Mouse (Mus musculus): Measurements from ENCODE around the gene Safb. TPM values are rescaled to one million over a fixed set of nuclear protein-coding genes. Genes with fewer than 3 reads are reported as not detected.

Safb gene
- 100 to 1,000 TPM; 173 to 188 TPM for total RNA-seq (2021)

DNA sequence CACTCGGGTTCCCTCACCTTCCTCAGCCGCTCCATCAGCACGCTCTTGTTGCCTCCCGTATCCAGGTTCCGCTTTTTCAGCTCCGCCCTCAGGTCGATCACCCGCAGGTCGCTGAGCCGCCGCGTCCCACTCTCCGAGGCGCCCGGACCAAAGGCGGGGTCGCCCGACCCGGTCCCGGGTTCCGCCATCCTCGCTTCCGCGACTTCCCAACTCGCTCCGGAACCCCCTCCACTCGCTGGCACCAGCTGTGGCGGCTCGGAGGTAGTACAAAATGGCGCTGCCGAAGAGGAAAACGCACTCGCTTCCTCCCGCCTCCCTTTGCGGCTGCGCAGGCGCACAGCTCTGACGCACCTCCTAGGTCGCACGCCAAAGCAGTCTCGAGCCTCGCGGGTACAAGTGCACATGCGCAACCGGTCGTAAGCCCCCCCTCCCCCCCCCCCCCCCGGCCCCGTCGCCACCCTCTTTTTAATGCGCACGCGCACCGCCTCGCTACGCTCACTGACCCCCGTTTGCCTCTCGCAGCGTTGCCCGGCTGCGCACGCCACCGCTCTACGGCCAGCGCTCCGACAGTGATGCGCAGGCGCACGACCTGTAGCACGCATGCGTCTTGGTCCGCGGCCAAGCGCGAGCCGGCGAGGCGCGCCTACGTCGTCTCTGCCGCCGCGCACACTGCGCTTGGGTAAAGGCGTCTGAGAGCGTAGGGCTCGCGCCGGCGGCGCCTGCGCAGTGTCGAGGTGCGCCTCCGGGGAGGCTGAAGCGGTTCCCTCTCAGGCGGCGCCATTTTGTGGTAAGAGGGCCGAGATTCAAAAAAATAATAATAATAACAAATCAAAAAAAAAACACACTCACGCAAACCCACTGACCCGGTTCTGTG is at the start of gene Safb, which contains the start of gene Safb2:
TSS of gene Safb (plus strand) at position 569 of the 874 bp plus-strand sequence.
TSS of gene Safb2 (minus strand) at position 329 of the 874 bp plus-strand sequence.
- intact Hi-C loops (cut with DNase I) = no loop called here
- peak; percentile 100 for DNase-seq

DNA sequence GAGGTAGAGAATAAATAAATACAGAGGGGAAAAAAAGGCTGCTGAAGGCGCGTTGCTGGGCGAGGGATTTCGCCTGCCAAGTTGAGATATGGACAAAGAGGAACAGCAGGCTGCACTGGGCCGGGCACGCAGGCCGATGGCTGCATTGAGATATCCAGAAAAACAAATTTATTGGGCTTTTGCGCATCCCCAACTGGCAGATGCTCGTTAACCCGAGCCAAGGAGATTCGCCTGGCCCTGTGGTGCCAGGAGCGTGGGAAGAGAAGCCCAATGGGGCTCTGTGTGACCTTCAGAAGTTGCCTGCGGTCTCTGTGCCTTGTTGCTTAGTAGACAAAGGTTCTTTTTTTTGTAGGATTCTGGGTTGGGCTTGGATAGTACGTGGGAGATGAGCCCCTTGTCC is 48.4 kb upstream of the Safb start:
- intact Hi-C loops (cut with DNase I) = no loop called here
- DNase-seq = peak; percentile 81

DNA sequence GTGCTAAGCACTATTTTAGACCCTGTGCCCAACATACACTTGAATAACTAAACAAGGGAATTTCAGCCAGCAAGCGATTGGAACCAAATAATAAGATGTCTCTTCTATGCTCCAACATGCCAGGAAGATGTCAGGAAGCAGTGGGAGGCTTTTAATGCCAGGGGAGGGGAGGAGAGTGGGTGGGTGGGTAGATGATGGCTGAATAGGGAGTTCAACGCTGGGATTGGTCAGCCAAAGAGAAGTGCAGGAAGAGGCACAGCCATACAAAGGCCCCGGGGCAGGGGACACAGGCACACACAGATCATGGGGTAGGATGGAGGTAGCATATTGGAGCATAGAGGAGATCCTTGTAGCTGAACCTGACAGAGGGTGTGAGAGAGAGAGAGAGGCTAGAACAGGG is 47.8 kb upstream of the Safb start:
- peak; percentile 51 for DNase-seq
- intact Hi-C loops (cut with DNase I) = no loop called here

DNA sequence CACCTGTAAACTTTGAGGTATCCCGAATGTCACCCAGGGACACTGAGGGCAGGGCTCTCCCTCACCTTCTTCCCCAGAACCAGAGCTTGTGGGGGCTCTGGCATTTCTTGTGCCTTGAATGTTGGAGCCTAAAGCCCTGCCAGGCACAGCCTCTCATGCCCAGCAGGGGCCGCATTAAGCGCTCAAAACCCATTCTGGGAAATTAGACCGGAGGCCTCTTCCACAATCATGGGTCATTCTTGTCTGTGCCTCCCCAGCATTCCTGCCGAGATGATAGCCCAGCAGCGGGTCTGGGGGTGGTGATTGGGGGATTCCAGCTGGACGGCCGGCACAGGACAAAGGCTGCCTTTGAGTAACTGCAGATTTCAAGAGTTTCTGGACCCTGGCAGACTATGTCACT is 46.7 kb upstream of the Safb start:
- peak; percentile 80 for DNase-seq
- intact Hi-C loops (cut with DNase I) = no loop called here

DNA sequence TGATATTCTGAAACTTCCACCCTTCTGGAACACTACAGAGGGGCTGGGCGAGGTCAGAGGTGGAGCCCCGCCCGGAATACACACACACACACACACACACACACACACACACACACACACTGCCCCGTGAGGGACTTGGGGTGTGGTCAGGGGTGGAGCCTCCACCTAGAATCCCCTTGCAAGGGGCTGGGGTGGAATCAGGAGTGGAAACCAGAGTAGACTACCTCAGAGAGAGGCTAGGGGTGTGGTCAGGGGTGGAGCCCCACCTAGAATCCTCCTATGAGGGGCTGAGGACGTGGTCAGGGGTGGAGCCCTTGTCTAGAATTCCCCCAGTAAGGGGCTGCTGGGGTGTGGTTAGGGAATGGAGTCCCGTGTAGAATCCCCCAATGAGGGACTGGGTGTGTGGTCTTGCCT is 44.1 kb upstream of the Safb start:
- intact Hi-C loops (cut with DNase I) = no loop called here
- no peak for DNase-seq

DNA sequence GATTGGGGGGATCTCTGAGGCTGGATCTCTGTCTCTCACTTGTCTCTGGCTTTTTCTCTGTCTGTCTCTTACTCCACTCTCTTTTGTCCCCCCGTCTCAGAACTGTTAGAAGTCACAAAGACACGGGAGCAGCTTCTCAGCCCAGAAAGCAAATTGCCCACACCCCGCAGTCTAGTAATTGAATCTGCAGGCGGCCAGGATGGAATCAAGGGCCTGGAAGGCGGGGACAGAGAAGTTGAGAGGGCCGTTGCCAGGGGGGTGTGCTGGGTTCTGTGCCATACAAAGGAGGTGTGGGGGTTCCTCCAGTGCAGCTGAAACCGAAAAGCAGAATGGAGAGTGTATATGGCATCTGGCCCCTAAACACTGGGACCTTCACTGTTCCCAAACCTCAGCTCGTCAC is 41.9 kb upstream of the Safb start:
- peak; percentile 48 for DNase-seq
- intact Hi-C loops (cut with DNase I) = no loop called here

DNA sequence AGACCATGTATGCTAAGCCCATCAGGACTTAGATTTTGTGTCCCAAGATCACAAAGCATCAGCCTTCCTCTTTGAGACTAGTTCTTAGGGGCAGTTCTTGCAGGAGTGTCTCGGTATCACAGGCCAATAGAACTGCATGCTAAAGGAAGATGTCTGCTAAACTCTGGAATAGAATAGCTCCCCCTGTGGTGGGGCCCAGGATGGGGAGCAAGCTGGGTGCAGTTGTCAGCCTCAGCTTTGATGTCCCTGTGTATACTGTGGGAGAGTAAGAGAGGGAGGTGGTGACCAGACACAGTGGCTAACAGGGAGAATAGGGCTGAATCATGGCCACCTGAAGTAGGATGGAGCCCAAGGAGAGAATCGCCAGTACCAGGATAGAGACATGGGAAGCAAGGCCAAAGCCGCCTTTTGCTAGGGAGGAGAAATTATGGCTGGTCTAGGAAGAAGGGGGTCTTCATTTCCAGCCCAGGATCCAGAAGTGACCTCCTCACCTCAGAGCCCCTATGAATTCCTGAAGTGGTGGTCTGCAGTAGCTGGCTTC is 40.9 kb upstream of the Safb start:
- DNase-seq = no peak
- intact Hi-C loops (cut with DNase I) = no loop called here

DNA sequence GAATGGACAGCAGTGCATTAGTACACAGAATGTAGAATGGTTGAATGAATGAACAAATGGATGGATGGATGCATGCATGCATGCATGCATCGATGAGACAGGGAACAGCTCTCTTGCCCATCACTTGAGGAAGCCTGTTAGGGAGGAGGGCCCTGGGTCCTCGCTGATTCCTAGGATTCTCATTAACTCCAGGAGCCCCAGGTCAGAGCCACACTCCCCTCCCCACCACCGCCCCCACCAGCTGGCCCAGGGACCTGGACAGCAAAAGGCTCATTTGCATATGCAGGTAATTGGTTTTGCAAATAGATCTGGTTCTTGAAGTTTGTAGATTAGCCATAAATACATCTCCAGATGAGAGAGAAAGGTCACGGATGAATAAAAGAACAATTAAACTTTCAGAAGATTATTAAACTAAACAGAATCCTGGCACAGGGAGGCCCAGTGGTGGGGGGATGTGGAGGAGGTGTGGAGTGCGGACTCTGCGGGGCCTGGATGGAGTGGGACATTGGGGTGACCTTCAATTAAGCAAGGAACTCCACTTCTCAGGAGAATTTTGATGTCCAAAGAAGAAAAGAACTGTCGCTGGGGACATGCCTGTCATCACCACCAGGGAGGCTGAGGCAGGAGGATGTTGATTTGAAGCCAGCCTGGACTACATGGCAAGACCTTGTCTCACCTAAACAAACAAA is 39.8 kb upstream of the Safb start:
- intact Hi-C loops (cut with DNase I) = no loop called here
- no peak for DNase-seq

DNA sequence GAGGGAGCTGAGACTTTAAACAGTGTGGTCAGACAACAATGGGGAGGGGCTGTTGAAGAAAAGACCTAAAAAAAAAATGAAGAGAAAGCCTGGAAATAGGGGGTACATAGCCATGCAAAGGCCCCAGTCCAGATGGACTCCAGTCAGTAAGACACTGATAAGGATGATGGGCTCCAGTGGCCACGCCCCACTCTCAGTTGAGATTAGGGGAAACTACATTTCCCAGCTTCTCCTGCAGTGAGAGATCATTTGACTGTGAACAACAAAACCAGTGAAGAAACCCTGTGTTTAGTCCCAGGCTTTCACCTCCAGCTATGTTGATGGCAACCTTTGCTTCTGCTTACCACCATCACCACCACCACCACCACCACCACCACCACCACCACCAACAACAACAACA is 38.7 kb upstream of the Safb start:
- no peak for DNase-seq
- intact Hi-C loops (cut with DNase I) = no loop called here

DNA sequence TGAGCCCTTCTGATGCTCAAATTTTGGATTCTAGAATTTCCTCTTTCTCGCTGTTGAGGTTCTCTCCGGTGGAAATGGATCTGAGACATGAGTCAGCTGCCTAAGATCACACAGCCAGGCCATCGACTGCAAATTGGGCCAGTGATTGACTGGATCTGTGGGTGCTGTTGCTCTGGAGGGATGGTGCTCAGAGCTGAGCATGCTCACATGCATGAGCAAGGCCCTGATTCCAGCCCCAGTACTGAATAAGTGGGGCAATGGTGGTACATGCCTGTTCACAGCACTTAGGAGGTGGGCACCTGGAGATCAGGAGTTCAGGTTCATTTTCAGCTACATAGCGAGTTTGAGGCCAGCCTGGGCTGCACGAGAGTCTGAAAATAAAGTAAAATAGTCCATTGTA is 38.0 kb upstream of the Safb start:
- intact Hi-C loops (cut with DNase I) = no loop called here
- DNase-seq = no peak

DNA sequence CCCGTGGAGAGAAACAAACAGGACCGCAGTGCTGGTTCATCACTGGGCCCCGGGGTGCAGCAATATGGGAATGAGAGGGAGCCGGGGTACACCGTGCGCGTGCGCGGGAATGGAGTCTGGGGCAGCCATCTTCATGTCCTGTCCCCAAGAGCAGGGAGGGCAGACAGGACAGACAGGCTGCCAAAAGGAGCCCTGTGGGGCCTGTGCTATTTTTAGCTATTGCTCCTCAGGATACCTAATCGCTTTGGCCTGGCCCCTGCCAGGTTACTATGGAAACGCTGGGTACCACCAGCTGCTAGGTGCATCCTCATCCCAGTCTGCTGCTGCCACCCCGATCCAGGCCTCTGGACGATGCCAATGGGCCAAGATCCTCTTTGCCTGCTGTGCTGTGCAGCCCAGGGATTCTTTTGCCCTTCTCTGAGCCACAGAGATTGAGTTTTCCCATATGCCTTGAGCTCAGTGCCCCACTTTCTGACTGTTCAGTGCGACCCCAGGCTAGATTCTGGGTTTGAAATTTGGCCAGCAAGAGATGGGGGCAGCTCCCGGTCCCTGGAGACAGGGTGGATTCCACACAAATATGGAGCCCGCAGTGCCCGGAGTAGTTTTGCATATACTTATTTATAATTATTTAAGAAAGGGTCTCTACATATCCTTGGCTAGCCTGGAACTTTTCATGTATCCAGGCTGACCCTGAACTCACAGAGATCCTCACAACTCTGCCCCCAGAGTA is 37.3 kb upstream of the Safb start:
- peak; percentile 94 for DNase-seq
- intact Hi-C loops (cut with DNase I) = no loop called here

DNA sequence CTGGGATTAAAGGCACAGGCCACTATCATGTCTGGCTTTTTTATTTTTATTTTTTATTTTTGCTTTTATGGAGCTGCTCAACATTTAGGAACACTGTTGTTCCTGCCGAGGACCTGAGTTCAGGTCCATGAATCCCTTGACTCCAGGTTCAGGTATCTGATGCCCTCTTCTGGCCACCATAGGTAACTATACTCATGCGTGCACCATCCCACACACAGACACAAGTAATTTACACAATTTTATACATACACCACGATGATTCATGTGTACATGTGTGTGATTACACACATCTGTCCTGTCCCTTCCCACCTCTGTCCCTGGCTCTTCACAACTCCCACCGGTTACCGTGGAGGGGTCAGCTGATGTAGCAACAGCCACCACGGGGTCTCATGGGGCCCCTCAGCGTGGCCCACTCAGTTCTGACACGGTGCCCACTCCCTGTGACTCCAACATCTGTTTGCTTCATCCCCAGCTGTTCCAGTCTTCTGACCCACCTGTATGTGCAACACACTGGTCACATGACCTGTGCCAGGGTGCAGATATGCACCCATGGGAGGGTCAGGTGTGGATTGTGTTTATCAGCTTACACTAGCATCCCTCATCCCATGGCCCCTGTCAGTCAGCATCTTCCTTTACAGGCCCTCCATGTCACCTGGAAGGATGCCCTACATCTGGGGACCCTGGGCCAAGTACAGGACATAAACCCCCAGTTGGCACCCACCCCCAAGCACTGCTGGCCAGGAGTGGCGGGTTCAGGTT is 36.6 kb upstream of the Safb start:
- intact Hi-C loops (cut with DNase I) = no loop called here
- no peak for DNase-seq

DNA sequence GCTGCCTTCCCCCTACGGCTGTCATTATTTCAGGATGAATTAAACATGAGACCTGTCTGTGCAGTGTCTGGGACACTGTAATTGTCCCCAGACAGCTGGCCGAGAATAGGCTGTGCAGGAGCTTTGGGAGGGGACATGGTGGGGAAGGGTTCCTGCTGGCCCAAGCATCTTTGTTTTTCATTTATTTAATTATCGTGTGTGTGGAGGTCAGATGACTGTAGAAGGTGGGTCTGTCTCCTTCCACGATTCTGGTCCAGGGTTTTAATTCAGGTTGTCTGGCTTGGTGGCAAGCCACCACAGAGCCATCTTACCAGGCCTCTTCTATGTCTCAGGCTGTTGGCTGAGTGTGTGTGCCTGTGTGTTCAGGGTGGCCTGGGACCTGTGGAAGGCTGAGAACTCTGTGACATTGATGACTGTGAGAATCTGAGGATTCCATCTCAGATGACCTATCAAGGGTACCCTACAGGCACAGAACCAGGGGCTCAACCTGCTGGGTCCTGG is 36.0 kb upstream of the Safb start:
- DNase-seq = no peak
- intact Hi-C loops (cut with DNase I) = no loop called here

DNA sequence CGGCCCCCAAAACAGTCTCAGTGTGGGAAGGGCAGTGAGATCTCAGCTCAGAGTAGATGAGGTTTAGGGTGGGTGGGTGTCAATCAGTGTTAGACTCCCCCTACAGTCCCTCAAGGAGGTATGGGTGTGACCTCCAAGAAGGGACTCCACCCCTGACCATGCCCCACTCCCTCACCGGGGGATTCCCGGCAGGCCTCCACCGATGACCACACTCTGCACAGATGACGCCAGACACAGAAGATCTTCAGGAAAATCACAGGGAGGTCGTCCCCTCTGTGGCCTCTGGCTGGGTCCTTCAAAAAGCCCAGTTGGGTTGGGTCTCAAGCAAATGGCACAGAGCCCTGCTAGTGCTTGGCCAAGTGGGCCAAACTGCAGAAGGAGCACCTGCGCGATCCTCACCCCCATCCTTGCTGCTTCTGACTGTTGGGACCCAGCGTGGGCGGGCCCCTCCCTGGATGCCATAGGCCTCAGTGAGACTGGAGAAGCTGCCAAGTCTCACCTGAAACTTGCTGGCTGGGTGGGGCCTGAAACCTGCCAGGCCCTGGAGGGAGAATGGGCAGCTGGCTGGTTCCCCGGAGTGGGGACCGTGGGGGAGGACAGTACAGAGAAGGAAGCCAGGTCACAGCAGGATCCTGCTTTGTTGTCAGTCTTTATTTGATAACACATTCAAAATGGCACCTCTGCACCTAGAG is 33.7 kb upstream of the Safb start:
- intact Hi-C loops (cut with DNase I) = no loop called here
- no peak for DNase-seq

DNA sequence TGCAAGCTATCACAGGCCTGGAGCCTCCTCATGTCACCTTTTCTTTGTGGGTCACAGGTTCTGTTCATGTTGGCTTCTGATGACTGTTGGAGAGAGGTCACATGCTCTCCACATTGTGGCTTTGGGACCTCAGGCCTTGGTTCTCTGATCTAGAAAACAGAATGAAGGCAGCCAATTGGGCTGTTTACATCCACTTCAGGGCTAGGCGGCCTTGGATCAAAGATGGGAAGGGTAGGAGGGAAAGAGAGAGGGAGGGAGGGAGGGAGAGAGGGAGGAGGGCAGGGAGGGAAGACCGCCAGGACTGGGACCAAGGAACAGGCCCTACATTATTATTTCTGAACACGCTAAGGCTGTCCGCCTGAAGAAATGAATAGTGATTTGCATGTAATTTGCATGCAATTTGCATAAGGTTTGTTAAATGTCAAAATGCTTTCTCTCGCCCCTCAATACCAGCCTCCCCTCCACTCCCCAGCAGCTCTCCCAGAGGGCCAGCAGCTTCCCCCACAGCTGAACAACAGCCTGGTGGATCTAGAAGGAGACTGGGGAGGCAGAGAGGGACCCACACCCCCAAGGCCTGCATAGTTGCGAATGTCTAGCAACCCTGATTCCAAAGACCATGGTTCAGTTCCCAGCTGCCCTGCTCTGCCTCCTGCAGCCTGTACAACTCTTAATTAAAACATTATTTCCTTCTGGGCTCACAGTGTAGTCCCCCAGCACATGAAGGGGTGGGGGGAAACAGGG is 32.6 kb upstream of the Safb start:
- DNase-seq = peak; percentile 60
- intact Hi-C loops (cut with DNase I) = no loop called here

DNA sequence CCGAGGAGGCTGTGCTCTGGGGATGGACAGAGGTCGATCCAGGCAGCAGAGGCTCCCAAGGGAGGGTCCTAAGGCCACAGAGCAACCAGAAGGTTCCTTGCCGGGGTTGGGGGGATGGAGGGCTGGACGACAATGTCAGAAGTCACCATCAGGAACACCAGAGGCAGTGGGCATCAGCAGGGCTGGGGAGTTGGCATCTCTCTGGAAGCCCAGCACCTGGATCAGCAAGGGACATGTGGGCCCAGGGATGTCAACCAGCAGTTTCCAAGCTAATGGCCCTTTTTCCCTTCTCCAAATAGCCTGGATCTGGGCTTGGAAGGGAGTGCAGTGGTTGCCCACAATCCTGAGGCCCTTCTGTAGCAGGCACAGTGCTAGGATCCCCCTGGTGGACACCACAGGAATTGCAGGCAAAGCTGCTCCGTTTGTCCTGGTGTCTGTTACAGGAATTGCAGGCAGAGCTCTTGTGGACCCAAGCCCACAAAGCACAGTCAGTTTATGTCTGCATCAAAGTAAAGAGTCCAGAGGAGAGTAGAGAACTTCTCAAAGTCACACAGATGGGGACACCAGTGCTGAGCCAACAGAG is 31.8 kb upstream of the Safb start:
- intact Hi-C loops (cut with DNase I) = no loop called here
- peak; percentile 75 for DNase-seq

DNA sequence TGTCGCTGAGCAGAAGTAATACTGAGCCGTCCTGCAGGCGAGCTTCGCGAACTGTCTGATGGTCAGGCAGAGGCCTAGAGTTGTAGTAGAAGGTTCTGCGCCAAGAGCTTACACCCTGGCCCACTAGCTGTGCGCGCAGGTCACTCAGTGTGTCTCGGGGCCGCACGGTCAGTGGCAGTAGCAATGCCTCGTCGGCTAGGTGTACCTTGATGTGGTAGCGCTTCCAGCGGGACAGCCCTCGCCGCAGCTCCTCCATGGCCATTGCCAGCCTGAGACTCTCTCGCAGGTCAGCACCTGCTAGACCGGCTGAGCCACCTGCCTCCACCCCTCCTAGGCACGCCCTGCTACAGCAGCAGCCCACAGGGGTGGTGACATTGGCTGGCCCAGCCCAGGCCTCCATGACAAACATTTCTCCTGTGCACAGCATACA is 30.5 kb upstream of the Safb start, which contains the start of gene Gm20219:
TSS of gene Gm20219 (minus strand) at position 266 of the 430 bp plus-strand sequence.
- intact Hi-C loops (cut with DNase I) = no loop called here
- no peak for DNase-seq

DNA sequence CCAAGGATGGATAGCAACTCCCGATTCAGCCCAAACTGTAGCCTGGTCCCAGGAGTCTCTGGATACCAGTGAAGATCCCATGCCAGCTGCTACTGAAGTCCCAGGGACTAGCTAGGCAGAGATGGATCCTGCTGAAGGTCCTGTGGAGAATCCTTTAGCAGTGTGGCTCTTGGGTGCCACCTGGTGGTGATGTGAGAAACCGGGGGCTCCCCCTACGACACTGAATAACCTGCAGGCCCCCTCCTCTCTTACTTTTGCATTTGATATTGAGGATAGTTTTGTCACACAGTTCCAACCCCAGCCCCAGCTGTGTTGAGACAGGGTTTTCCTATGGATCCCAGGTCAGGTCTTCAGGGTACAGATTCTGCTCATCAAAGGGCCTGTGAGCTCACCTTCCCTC is 26.2 kb upstream of the Safb start:
- intact Hi-C loops (cut with DNase I) = loop anchor here (5.0 kb wide), 1 partner anchor 201 kb away; no protein-coding TSS in a partner anchor
- peak; percentile 81 for DNase-seq
